Mouse (Mus musculus): ENCODE measurements around the gene Wrap73.

- TF ChIP-seq CTCF (IDR thresholded peaks at IDR 0.05; ENCODE audit: borderline replicate concordance, control insufficient read depth, extremely low read depth, insufficient read depth, low read length, poor library complexity) (no peak), POLR2A (IDR thresholded peaks at IDR 0.05; ENCODE audit: control insufficient read depth, extremely low read depth, insufficient read depth, low read length, poor library complexity) (no peak)
Measured at GRCm38 (mm10) chr4:154157970-154158662, 15.9 kb downstream of the Wrap73 start.
